Mouse (Mus musculus) right cerebral cortex, adult 2 months (tissue): ENCODE measurements around the gene Abhd14b.
A peak's percentile ranks its signal among the peaks of the same experiment; 100 is the strongest.

ENCODE experiments used
- DNase-seq, 2 experiments: peaks; one replicate each; pipeline ENCODE4 v3.0.0; 2021 to 2022; ENCODE audit warnings: low spot score in 2 of 2

Gene Abhd14b

GRCm38 (mm10) chr9:106460401-106461025, 13.3 kb downstream of the Abhd14b start:
- no peak for DNase-seq

DNA sequence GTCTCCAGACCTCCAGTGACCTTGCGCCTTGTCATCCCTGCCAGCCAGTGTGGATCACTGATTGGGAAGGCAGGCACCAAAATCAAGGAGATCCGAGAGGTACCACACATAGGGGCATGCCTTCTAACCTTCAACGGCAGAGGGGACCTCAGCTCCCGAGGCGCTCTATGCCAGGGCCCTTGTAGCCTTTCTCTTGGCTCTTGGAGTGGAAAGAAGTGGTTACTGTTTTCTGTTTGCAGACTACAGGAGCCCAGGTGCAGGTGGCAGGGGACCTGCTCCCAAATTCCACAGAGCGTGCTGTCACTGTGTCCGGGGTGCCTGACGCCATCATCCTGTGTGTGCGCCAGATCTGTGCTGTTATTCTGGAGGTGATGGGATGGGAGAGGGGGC, 13.8 kb downstream of the Abhd14b start:
- DNase-seq, result no peak

DNA sequence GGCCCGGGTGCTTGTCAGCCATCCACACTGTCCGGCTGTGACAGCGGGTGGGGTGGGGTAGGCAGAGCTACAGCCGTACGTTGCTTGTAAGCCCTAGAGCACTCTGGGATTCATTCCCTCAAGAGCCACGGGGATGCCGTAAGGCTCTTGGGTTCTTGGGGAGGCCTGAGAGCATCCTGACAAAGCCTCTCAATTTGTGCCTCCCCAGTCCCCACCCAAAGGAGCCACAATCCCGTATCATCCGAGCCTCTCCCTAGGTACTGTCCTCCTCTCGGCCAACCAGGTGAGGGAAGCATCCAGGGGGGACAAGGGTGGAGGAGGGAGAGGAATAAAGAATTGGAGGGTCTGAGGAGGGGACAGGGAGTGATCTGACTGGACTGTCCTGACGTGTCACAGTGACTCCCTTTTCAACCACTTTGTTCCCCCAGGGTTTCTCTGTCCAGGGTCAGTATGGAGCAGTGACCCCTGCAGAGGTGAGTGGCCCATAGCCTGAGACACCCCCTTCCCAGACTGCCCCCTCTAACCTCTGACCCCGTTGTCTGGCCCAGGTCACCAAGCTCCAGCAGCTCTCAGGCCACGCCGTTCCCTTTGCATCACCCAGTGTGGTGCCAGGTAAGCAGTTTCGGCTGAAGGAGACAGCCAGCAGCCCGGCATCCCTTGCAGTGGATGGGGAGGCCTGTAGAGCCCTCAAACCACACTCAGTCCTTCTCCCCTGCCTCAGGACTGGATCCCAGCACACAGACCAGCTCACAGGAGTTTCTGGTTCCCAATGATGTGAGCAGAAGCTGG, 14.6 kb downstream of the Abhd14b start:
- no peak for DNase-seq

DNA sequence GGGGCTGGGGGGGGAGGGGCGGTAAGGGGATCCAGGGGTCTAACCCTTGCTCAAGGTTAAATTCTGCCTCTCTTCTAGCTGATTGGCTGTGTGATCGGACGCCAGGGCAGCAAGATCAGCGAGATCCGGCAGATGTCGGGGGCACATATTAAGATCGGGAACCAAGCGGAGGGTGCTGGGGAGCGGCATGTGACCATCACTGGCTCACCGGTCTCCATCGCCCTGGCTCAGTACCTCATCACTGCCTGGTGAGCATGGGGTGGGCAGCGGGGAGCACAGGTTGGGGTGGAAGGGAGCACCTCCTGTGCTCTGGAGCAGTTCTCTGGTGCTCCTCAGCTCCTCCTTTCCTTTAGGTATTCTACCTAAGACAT, 15.2 kb downstream of the Abhd14b start:
- DNase-seq, result no peak

DNA sequence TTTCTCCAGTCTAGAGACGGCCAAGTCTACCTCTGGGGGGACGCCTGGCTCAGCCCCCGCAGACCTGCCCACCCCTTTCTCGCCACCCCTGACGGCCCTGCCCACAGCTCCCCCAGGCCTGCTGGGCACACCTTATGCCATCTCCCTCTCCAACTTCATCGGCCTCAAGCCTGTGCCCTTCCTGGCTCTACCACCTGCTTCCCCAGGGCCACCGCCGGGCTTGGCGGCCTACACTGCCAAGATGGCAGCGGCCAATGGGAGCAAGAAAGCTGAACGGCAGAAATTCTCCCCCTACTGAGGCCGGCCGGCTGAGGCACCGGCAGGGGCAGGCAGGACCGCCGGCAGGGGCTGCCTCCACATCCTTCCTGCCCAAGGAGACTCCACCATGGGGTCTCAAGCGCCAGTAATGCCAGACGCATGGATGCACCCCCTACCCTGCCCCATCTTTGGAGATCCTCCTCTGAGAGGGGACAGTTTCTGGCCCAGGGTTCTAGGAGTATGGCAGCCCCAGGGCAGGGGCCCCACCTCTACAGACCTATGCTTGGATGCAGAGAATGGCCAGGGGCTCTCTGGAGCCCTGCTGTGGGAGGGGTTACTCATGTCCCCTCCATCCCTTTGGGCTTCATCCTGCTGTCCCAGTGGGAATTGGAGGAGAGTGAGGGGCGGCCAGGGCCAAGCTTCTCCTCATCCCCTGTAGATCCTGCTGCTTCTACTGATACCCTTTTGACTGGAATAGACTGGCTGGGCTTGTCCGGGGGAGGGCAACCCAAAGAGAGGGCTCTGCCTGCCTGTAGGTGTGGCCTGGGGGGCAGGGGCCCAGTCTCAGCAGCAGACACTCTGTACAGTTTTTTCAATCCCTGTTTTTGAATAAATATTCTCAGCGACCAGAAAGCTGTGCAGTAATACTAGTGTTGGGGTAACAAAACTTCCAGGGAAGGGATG, 16.1 kb downstream of the Abhd14b start:
- no peak for DNase-seq

- peak; percentile 64 to 80 for DNase-seq
Measured at GRCm38 (mm10) chr9:106464751-106465541, 17.7 kb downstream of the Abhd14b start.

- DNase-seq, result no peak
Measured at GRCm38 (mm10) chr9:106465571-106466200, 18.4 kb downstream of the Abhd14b start, which contains the start of gene Gpr62. Gene Gpr62 (minus strand): TSS chr9:106465938.

DNA sequence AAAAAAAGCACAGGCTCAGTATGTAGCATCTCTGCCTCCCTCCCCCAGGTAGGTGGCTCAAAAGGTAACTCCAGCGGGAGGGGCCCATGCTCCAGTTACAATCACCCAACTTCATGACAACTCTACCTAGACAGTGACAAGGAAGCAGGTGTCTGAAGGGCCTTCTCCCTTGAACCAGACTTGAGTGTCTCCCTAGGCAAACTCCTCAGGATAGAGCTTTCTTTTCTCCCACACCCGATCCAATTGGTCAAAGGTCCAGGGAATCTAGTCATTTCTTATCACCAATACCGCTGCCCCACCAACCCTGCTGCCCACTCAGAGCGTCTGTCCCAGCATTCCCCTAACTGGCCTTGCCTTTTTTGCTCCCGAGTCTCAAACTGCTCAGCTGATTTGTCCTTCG, 19.5 kb downstream of the Abhd14b start:
- DNase-seq, result no peak

DNA sequence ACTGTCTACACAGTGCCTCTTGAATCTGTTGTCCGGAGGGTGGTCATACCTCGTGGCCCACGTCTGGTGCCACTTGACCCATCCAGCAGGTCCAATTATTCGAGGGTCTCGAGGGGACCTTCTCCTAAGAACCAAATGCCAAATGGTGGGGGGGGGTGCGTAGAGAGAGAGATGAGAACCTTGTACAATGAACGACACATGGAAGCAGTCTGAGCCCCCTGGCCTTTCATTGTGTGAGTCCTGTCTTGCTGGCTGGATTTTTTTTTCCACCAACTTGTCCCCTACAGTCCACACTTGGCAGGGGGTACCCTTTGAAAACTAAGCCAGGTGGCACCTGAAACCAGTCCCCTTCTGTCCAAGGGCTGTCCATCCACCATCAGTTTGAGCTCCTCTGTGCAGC, 20.5 kb downstream of the Abhd14b start:
- no peak for DNase-seq

DNA sequence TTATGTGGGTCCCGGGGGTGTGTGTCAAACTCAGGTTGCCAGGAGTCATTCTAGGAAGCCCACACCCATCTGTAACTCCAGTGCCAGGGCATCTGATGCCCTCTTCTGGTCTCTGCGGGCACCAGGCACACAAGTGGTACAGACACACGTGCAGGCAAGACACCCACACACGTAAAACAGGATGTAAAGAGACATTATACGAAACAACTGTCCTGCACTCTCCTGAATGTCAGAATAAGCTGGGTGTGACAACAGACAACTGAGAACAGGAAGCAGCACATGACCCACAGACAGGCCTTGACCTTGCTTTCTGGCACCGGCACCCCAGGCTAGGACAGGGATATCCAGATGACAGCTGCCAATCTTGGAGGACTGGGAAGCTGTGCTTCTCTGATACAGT, 22.1 kb downstream of the Abhd14b start:
- no peak for DNase-seq

DNA sequence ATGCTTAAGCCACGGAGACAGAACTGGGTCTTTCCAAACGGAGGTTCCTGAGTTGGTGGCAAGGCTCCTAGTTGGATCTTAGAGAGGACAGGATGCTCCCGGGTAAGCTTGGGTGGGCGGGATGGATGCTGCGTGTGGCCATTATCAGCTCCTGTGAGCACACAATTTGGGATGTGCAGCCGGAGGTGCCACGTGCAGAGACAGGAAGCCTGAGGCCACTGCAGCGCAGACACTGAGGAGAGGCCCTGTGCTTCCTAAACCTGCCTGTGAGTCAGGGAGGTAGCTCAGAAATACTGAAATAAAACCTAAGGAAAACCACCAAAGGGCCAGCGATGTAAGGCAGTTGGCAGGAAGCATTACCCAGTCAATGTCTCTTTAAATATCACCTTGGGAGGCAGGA, 22.5 kb downstream of the Abhd14b start:
- DNase-seq, result no peak

DNA sequence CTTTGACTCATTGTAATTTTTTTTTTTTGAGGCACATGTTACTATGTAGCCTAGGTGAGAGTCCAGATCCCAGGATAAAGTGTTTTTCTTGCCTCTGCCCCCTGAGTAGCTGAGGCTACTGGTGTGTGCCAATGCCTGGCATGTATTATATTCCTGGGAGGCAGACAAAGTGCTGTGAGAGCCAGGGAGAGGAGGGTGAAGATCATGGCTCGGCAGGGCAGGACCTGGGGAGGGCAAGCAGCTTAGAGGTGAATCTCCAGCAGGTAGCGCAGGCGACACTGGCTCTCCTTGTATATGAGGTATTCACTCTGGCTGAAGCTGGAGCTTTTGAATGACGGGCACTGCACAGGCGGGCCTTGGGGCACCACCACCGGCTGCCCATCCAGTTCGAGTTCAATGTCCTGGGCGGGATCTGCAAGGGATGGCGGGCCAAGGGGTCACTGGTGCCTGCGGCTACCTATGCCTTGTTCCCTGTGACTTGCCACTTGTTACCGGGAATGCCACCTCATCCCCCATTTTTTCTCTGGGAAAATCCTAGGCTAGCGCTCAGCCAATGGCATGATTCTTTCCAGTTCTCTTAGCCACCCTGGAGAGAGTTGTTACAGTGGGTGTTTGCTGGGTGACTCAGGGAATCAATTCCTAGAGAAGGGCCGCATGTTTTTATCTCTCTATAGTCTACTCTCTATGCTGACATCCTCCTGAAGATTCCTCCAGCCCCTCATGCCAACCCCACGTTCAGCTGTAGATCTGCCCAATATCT, 23.9 kb downstream of the Abhd14b start:
- DNase-seq, result no peak

- DNase-seq, result no peak
Measured at GRCm38 (mm10) chr9:106471892-106472291, 24.6 kb downstream of the Abhd14b start.

GRCm38 (mm10) chr9:106472321-106472720, 25.1 kb downstream of the Abhd14b start:
- DNase-seq, result no peak

DNA sequence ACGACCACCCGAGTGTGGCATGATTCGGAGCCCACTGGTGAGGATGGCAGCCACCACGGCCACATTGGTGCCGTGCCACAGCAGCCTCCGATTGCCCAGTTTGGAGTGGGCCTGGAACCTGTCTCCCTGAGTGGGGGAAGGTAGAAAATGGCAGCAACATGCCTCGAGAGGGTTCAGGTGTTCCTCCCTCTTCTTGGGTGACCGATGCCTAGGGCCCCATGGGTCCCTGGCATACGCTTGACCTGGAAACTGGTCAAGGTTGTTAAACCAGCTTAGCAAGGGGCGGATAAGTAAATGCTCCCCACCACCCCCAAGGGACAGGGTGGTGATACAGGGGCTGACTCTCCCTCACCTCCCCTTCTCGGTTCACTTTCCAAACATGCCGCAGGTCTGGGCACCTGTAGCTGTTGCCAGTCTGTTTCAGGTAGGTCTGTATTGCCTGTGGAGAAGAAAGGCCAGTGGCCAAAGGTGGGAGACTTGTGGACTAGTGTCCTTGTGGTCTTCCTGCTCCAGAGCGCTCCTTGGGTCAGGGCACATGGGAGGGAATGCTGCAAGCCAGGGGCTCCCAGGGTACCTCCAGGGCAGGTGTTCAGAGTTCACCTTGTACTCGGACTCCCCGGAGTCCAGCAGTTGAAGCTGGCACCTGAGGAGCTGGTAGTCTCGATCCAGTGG, 26.0 kb downstream of the Abhd14b start:
- no peak for DNase-seq

DNA sequence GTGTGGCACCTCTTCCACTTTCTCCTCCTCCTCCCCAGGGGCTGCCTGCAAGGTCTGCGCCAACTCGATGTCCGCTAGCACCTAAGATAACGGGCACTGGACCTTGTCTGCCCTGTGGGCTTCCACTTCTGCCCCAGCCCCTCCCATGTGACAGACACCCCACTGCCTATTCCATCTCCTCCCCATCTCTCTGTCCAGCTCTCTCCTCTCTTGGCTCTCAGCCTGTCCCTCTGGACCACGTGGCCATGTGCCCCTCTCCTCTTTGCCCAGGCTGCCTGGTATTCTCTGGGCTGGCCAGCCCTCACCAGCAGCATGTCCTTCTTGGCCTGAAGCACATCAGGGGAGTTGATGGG, 26.5 kb downstream of the Abhd14b start:
- DNase-seq, result no peak

DNA sequence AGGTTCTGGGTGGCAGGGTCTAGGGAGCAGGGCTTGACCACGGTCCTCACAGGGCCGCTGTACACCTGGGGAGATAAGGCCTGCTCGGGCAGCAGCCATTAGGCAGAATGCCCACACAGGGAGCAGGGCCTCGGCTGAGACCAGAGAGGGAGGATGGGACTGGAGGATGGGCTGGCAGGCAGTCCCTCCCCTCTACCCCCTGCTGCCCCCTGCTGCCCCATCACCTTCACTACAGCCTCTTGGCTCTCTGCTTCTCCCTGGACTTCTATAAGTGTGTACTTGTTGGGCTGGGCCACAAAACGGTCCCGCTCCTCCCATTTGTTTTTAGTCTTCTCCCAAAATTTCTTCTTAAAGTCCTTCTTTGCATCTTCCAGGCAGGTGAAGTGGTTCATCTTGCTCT, 27.2 kb downstream of the Abhd14b start:
- DNase-seq, result no peak

- DNase-seq, result no peak
Measured at GRCm38 (mm10) chr9:106475046-106475445, 27.8 kb downstream of the Abhd14b start.

GRCm38 (mm10) chr9:106475663-106476001, 28.4 kb downstream of the Abhd14b start, which contains the start of gene Rrp9:
Gene Rrp9 (plus strand): TSS chr9:106475963.
- no peak for DNase-seq
